Mouse (Mus musculus): ENCODE measurements around the gene Tnfrsf11a.

DNA sequence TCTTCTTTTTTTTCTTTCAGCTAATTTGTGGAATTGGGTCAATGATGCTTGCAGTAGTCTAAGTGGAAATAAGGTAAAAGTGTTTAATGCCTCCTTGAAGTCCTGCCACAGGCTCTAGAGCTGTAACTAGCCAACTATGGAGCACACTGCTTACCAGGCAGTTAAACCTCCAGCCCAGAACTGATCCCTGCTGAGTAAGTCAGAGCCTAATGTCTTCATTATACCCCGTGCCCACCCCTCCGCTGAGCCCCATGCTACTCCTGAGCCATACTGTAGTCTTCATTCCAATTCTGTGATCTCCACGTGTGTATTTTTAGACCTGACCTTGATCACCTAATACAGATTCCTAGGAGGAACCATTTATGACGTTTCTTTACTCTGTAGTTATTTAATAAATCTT is 44.5 kb downstream of the Tnfrsf11a start:
- TF ChIP-seq EP300 (IDR thresholded peaks at IDR 0.05; ENCODE audit: low read depth): no peak
- no peak for TF ChIP-seq CTCF (IDR thresholded peaks at IDR 0.05; ENCODE audit: low read depth)

Measured in heart, postnatal 0 days (tissue).